Mouse (Mus musculus) testis, adult 2 months (tissue): ENCODE data around the gene Gng7.

ENCODE experiments used
- CTCF ChIP-seq: fragments of 200-500 bp; IDR thresholded peaks from 2 replicates; pipeline ENCODE4 v1.5.1; 2012; ENCODE audit warnings: low read depth, mild to moderate bottlenecking, inconsistent platforms, low read length, moderate library complexity; ENCODE audit not compliant: control insufficient read depth, insufficient read depth, insufficient replicate concordance
- POLR2A ChIP-seq: fragments of 200-500 bp; IDR thresholded peaks from 2 replicates; pipeline ENCODE4 v1.6.1; 2012; ENCODE audit warnings: low read depth, mild to moderate bottlenecking, inconsistent platforms, low read length, moderate library complexity; ENCODE audit not compliant: control insufficient read depth

GRCm38 (mm10) chr10:80946684-80947437 is 67.9 kb downstream of the Gng7 start:
- no peak for TF ChIP-seq POLR2A
- TF ChIP-seq CTCF: peak; percentile 69; the same call in 1 of the 2 replicates
